Mouse (Mus musculus) C2C12 (cell line): ENCODE data around the gene Pla2g12b.

ENCODE experiments used
- CEBPB ChIP-seq: IDR thresholded peaks from one replicate; pipeline ENCODE4 v1.6.1; 2011; ENCODE audit warnings: low read depth, mild to moderate bottlenecking, control low read depth, moderate library complexity
- CTCF ChIP-seq: IDR thresholded peaks from one replicate; pipeline ENCODE4 v1.5.1; 2011; ENCODE audit not compliant: control insufficient read depth, insufficient read depth, insufficient read length
- MAX ChIP-seq: IDR thresholded peaks from one replicate; pipeline ENCODE4 v1.6.1; 2011; ENCODE audit warnings: mild to moderate bottlenecking, control low read depth
- MYOD1 ChIP-seq: IDR thresholded peaks from one replicate; pipeline ENCODE4 v1.6.1; 2011; ENCODE audit warnings: low read depth; ENCODE audit not compliant: control insufficient read depth, insufficient read length

GRCm38 (mm10) chr10:59454631-59455030 is 51.2 kb downstream of the Pla2g12b start:
- TF ChIP-seq CTCF = no peak
- no peak for TF ChIP-seq CEBPB
- TF ChIP-seq MYOD1 = no peak
- TF ChIP-seq MAX = no peak
